ENCODE assay signal across 7 mouse cellular contexts in genomic region chr12:111122332-111122852, GRCm38 (mm10). TPM values are rescaled to one million over a fixed set of nuclear protein-coding genes. Genes with fewer than 3 reads are reported as not detected.
DNase-seq lines count a peak whose midpoint lies in the region; ATAC-seq and TF ChIP-seq lines count a peak whose summit lies in the region.

No protein-coding gene starts in this region.

- ATAC-seq in erythroblast, adult 5-6 weeks (replicated peaks; ENCODE audit: low FRiP score, poor library complexity, severe bottlenecking) = peak; percentile 51
- no peak for ATAC-seq in neural tube, embryonic 15.5 days (ENCODE audit: low FRiP score)

- TF ChIP-seq CTCF in lung, adult 2 months (IDR thresholded peaks at IDR 0.05; ENCODE audit: insufficient read depth, low read length) = peak; percentile 52
- TF ChIP-seq CTCF in small intestine, adult 2 months (IDR thresholded peaks at IDR 0.05; ENCODE audit: extremely low read depth, insufficient read length, insufficient replicate concordance, low read depth, low read length) = peak; percentile 61; the same call in 1 of the 2 replicates

- peaks cover 4% of the 10 kb centered on the region; the same call in 1 of the 2 replicates for H3K36me3 ChIP-seq in small intestine, adult 2 months (ENCODE audit: control insufficient read depth, insufficient read depth, low read length)
- H3K36me3 ChIP-seq in neural tube, embryonic 15.5 days = peaks cover 10% of the 10 kb centered on the region

- no peak overlapping the region for H3K27ac ChIP-seq in small intestine, adult 2 months (ENCODE audit: insufficient read depth, low read depth, low read length)
- no peak overlapping the region for H3K27ac ChIP-seq in neural tube, embryonic 15.5 days (replicated peaks)

- DNase-seq in lung, adult 2 months = no peak
- DNase-seq in lung, postnatal 14 days = no peak
- peak; percentile 50 for DNase-seq in NIH3T3 (ENCODE audit: low read depth)
- no peak for DNase-seq in urinary bladder, adult 18-20 months (ENCODE audit: low spot score in 2 of 2)

- no peaks in the 10 kb centered on the region for H3K4me1 ChIP-seq in lung, adult 2 months (ENCODE audit: control insufficient read depth, insufficient read depth, low read length)
- H3K4me1 ChIP-seq in small intestine, adult 2 months (ENCODE audit: control insufficient read depth, insufficient read depth, insufficient read length, low read length) = no peaks in the 10 kb centered on the region
- peaks cover 10% of the 10 kb centered on the region for H3K4me1 ChIP-seq in neural tube, embryonic 15.5 days

- no peak overlapping the region for H3K4me3 ChIP-seq in lung, adult 2 months (replicated peaks; ENCODE audit: extremely low read depth, low read depth, low read length)
- no peak overlapping the region for H3K4me3 ChIP-seq in small intestine, adult 2 months (ENCODE audit: low read depth, low read length)
- no peak overlapping the region for H3K4me3 ChIP-seq in neural tube, embryonic 15.5 days (replicated peaks)

- H3K27me3 ChIP-seq in small intestine, adult 2 months (ENCODE audit: control insufficient read depth, insufficient read depth, low read length) = no peaks in the 10 kb centered on the region
- H3K27me3 ChIP-seq in neural tube, embryonic 15.5 days (replicated peaks) = no peaks in the 10 kb centered on the region

- no peak overlapping the region for H3K4me2 ChIP-seq in neural tube, embryonic 15.5 days

- TF ChIP-seq POLR2A in lung, adult 2 months (IDR thresholded peaks at IDR 0.05; ENCODE audit: borderline replicate concordance, extremely low read depth, low read depth, low read length) = no peak
- no peak for TF ChIP-seq POLR2A in small intestine, adult 2 months (IDR thresholded peaks at IDR 0.05; ENCODE audit: low read depth, low read length)

- H3K9ac ChIP-seq in neural tube, embryonic 15.5 days (replicated peaks) = no peak overlapping the region

- H3K9me3 ChIP-seq in neural tube, embryonic 15.5 days (replicated peaks) = no peaks in the 10 kb centered on the region

RNA-seq across cellular contexts. Expression of gene Traf3, which starts 43.8 kb away (rescaled TPM):
- 16.8 and 20.2 TPM in 2 replicates for polyA plus RNA-seq in lung, adult 2 months (2012; rRNA removed)
- total RNA-seq in erythroblast, adult 5-6 weeks (2015; ENCODE audit: low replicate concordance) = 3.1 and 3.3 TPM in 2 replicates
- total RNA-seq in erythroblast, adult 5-6 weeks (2017; ENCODE audit: low replicate concordance) = 2.6 and 4.3 TPM in 2 replicates
- 8.8 and 13.5 TPM in 2 replicates for polyA plus RNA-seq in small intestine, adult 2 months (2012; rRNA removed)
- polyA plus RNA-seq in neural tube, embryonic 15.5 days (2015; fragmentation: Nextera tagmentation; extraction: Ambion mirVana) = 16.9 and 19.0 TPM in 2 replicates
